In the genomic region with DNA sequence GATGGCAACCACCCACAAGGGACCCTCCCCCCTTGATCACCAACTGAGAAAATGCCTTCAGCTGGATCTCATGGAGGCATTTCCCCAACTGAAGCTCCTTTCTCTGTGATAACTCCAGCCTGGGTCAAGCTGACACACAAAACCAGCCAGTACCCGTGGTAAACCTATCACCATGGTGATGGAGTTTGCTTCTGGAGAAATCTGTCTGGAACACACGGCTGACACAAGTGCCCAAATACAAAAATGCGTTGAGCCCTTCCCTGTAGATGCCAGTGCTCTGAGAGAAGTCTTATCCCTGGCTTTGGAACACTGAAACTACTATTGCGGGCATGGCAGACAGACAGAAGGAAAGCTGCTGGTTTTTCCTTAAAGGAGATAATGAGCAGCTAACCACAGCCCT, we compare ENCODE assay signal across 30 mouse cellular contexts.
DNase-seq lines count a peak whose midpoint lies in the region; ATAC-seq and TF ChIP-seq lines count a peak whose summit lies in the region.
"Had no signal": no experiment of that assay in that cellular context is flagged by ENCODE, and none has a peak within 500 bp of the region (broad histone marks: within the 10 kb centered on the region; RNA-seq: fewer than 3 reads in every experiment).

No protein-coding gene starts in this region.

- DNase-seq in forebrain, postnatal 0 days, result no peak
- DNase-seq in heart, postnatal 14 days, result no peak
- DNase-seq in limb, embryonic 10.5 days (ENCODE audit: low spot score), result no peak
- peak; percentile 25 for DNase-seq in brain, adult 2 months (ENCODE audit: low read depth, low spot score)
- DNase-seq: adrenal gland, postnatal 10 days; cerebellum, adult 11 months; cerebellum, adult 9-10 months; embryo, embryonic 11 days; gastrocnemius, postnatal 36 days; heart, adult 18-20 months; kidney, adult 8-10 months; kidney, postnatal 4 days; liver, embryonic 13.5 days; lung, adult 18-20 months; right cerebral cortex, adult 18-20 months; spleen, adult 18-20 months; thymus, postnatal 14 days had no signal

- no peaks in the 10 kb centered on the region for H3K36me3 ChIP-seq in forebrain, postnatal 0 days (ENCODE audit: insufficient read depth)
- H3K36me3 ChIP-seq in forebrain, embryonic 12.5 days (replicated peaks), result no peaks in the 10 kb centered on the region
- H3K36me3 ChIP-seq in heart, embryonic 13.5 days, result peaks cover 53% of the 10 kb centered on the region
- H3K36me3 ChIP-seq in limb, embryonic 12.5 days, result peaks cover 36% of the 10 kb centered on the region
- peaks cover 32% of the 10 kb centered on the region for H3K36me3 ChIP-seq in limb, embryonic 10.5 days
- H3K36me3 ChIP-seq: midbrain, embryonic 15.5 days had no signal

- peak; percentile 44; the same call in 1 of the 2 replicates for ATAC-seq in forebrain, postnatal 0 days
- ATAC-seq in forebrain, embryonic 12.5 days (ENCODE audit: low FRiP score), result no peak
- no peak for ATAC-seq in heart, embryonic 13.5 days (ENCODE audit: extremely low read depth, insufficient number of reproducible peaks, low FRiP score, low TSS enrichment)
- no peak for ATAC-seq in limb, embryonic 12.5 days (ENCODE audit: insufficient number of reproducible peaks, insufficient read depth, low FRiP score, low TSS enrichment, low read depth)
- ATAC-seq in CD4-positive, CD25-positive, alpha-beta regulatory T cell, adult 4 months, result no peak
- ATAC-seq: forebrain, embryonic 13.5 days; intestine, embryonic 16.5 days; midbrain, embryonic 15.5 days had no signal

- no peak overlapping the region for H3K9ac ChIP-seq in forebrain, postnatal 0 days
- H3K9ac ChIP-seq in forebrain, embryonic 12.5 days, result no peak overlapping the region
- H3K9ac ChIP-seq in heart, embryonic 13.5 days, result no peak overlapping the region
- H3K9ac ChIP-seq in limb, embryonic 12.5 days (replicated peaks), result no peak overlapping the region
- H3K9ac ChIP-seq: embryonic facial prominence, embryonic 13.5 days; forebrain, embryonic 13.5 days; limb, embryonic 15.5 days; liver, embryonic 13.5 days; midbrain, embryonic 15.5 days had no signal

- H3K4me1 ChIP-seq in forebrain, postnatal 0 days (ENCODE audit: insufficient read depth), result no peaks in the 10 kb centered on the region
- peaks cover 3% of the 10 kb centered on the region; the same call in 1 of the 2 replicates for H3K4me1 ChIP-seq in forebrain, embryonic 12.5 days
- peaks cover 20% of the 10 kb centered on the region for H3K4me1 ChIP-seq in heart, embryonic 13.5 days
- peaks cover 22% of the 10 kb centered on the region for H3K4me1 ChIP-seq in limb, embryonic 12.5 days (replicated peaks)
- H3K4me1 ChIP-seq in limb, embryonic 10.5 days, result peaks cover 31% of the 10 kb centered on the region
- H3K4me1 ChIP-seq: forebrain, embryonic 13.5 days; midbrain, embryonic 15.5 days had no signal

- intact Hi-C loops in heart, postnatal 14 days (cut with DNase I), result no loop called here

- TF ChIP-seq CTCF in forebrain, postnatal 0 days (IDR thresholded peaks at IDR 0.05; ENCODE audit: low read depth), result no peak

- no peak overlapping the region for H3K4me3 ChIP-seq in forebrain, postnatal 0 days (ENCODE audit: low read depth, low read length)
- no peak overlapping the region for H3K4me3 ChIP-seq in forebrain, embryonic 12.5 days (replicated peaks)
- no peak overlapping the region for H3K4me3 ChIP-seq in heart, embryonic 13.5 days
- H3K4me3 ChIP-seq in limb, embryonic 12.5 days (replicated peaks), result no peak overlapping the region
- H3K4me3 ChIP-seq in limb, embryonic 10.5 days, result no peak overlapping the region
- H3K4me3 ChIP-seq: embryonic facial prominence, embryonic 13.5 days; erythroblast, embryonic 14.5 days; forebrain, embryonic 13.5 days; limb, embryonic 15.5 days; liver, embryonic 13.5 days; midbrain, embryonic 15.5 days had no signal

- 50% methylated on average over 4 of the region's 4 CpGs for WGBS in forebrain, postnatal 0 days
- WGBS in forebrain, embryonic 12.5 days, result 77% methylated on average over 4 of the region's 4 CpGs
- WGBS in heart, embryonic 13.5 days, result 61% methylated on average over 4 of the region's 4 CpGs
- WGBS in limb, embryonic 12.5 days, result 83% methylated on average over 4 of the region's 4 CpGs
- WGBS in limb, embryonic 10.5 days, result 84% methylated on average over 4 of the region's 4 CpGs

- H3K4me2 ChIP-seq in forebrain, postnatal 0 days (ENCODE audit: low read depth), result no peak overlapping the region
- no peak overlapping the region for H3K4me2 ChIP-seq in forebrain, embryonic 12.5 days
- no peak overlapping the region for H3K4me2 ChIP-seq in heart, embryonic 13.5 days
- H3K4me2 ChIP-seq in limb, embryonic 12.5 days, result no peak overlapping the region
- H3K4me2 ChIP-seq: embryonic facial prominence, embryonic 13.5 days; forebrain, embryonic 13.5 days; limb, embryonic 15.5 days; liver, embryonic 13.5 days; midbrain, embryonic 15.5 days had no signal

- no peaks in the 10 kb centered on the region for H3K27me3 ChIP-seq in forebrain, postnatal 0 days (ENCODE audit: insufficient read depth, low read length)
- no peaks in the 10 kb centered on the region for H3K27me3 ChIP-seq in forebrain, embryonic 12.5 days
- H3K27me3 ChIP-seq in heart, embryonic 13.5 days (replicated peaks), result no peaks in the 10 kb centered on the region
- no peaks in the 10 kb centered on the region for H3K27me3 ChIP-seq in limb, embryonic 12.5 days
- H3K27me3 ChIP-seq in limb, embryonic 10.5 days (ENCODE audit: low read depth, poor library complexity, severe bottlenecking), result no peaks in the 10 kb centered on the region
- H3K27me3 ChIP-seq: embryonic facial prominence, embryonic 13.5 days; forebrain, embryonic 13.5 days; limb, embryonic 15.5 days; liver, embryonic 13.5 days; midbrain, embryonic 15.5 days; Patski had no signal

- no peak overlapping the region for H3K27ac ChIP-seq in forebrain, postnatal 0 days (ENCODE audit: low read depth, low read length)
- H3K27ac ChIP-seq in forebrain, embryonic 12.5 days, result no peak overlapping the region
- peak overlapping the region; percentile 60 for H3K27ac ChIP-seq in heart, embryonic 13.5 days (replicated peaks)
- peak overlapping the region; percentile 37; the same call in 1 of the 2 replicates for H3K27ac ChIP-seq in limb, embryonic 12.5 days
- H3K27ac ChIP-seq in limb, embryonic 10.5 days, result no peak overlapping the region
- H3K27ac ChIP-seq: embryonic facial prominence, embryonic 13.5 days; forebrain, embryonic 13.5 days; kidney, postnatal 0 days; liver, embryonic 13.5 days; macrophage; midbrain, embryonic 15.5 days had no signal

- no peaks in the 10 kb centered on the region for H3K9me3 ChIP-seq in forebrain, postnatal 0 days (ENCODE audit: low read length)
- H3K9me3 ChIP-seq in forebrain, embryonic 12.5 days, result no peaks in the 10 kb centered on the region
- no peaks in the 10 kb centered on the region for H3K9me3 ChIP-seq in heart, embryonic 13.5 days
- H3K9me3 ChIP-seq in limb, embryonic 12.5 days, result no peaks in the 10 kb centered on the region
- H3K9me3 ChIP-seq in limb, embryonic 10.5 days (replicated peaks), result no peaks in the 10 kb centered on the region
- H3K9me3 ChIP-seq: embryonic facial prominence, embryonic 13.5 days; forebrain, embryonic 13.5 days; limb, embryonic 15.5 days; liver, embryonic 13.5 days; midbrain, embryonic 15.5 days had no signal

Comparison
In these comparisons a context has a peak if more than half of its experiments do, and no peak if none do; other contexts are left out.
1. H3K27ac ChIP-seq: peak in heart, embryonic 13.5 days (single experiment) and limb, embryonic 12.5 days (single experiment); none in forebrain, postnatal 0 days (single experiment), forebrain, embryonic 12.5 days (single experiment) and limb, embryonic 10.5 days (single experiment).